Mouse (Mus musculus): ENCODE results near the gene Stx3. TPM values are rescaled to one million over a fixed set of nuclear protein-coding genes. Genes with fewer than 3 reads are reported as not detected.

The Stx3 gene
- total RNA-seq, 2 experiments from 2014 or later: 30.6 to 39.3 TPM

GRCm38 (mm10) chr19:11766413-11766812 is 52.8 kb downstream of the Stx3 start:
- DNase-seq (ENCODE audit: low spot score in 2 of 2): no peak
- Histone ChIP-seq H3K4me3 (no peak overlapping the region), H3K27ac (no peak overlapping the region)
- no peak for TF ChIP-seq CTCF (conservative IDR thresholded peaks at IDR 0.05)

- DNase-seq (ENCODE audit: low spot score in 2 of 2): no peak
- Histone ChIP-seq H3K4me3 (no peak overlapping the region), H3K27ac (no peak overlapping the region)
- TF ChIP-seq CTCF (conservative IDR thresholded peaks at IDR 0.05): peak; percentile 47
These were observed 54.1 kb downstream of the Stx3 start for GRCm38 (mm10) chr19:11765059-11765458.

GRCm38 (mm10) chr19:11747298-11747697 is 71.9 kb downstream of the Stx3 start, which contains the start of gene Gif:
Gene Gif, plus strand, starts transcription at chr19:11747554.
- TF ChIP-seq CTCF (conservative IDR thresholded peaks at IDR 0.05): no peak
- no peak for DNase-seq (ENCODE audit: low spot score in 2 of 2)

GRCm38 (mm10) chr19:11745680-11746079 is 73.5 kb downstream of the Stx3 start:
- DNase-seq (ENCODE audit: low spot score in 2 of 2): no peak
- Histone ChIP-seq H3K27ac (no peak overlapping the region), H3K4me3 (no peak overlapping the region)
- no peak for TF ChIP-seq CTCF (conservative IDR thresholded peaks at IDR 0.05)

More at GRCm38 (mm10) chr19:11747298-11747697, 71.9 kb downstream of the Stx3 start, which contains the start of gene Gif:
- no peak within 1 kb of the TSS for H3K27ac ChIP-seq
- no peak within 1 kb of the TSS for H3K4me3 ChIP-seq

GRCm38 (mm10) chr19:11736455-11736854 is 82.7 kb downstream of the Stx3 start:
- no peak for TF ChIP-seq CTCF (conservative IDR thresholded peaks at IDR 0.05)
- Histone ChIP-seq H3K4me3 (no peak overlapping the region), H3K27ac (no peak overlapping the region)
- DNase-seq (ENCODE audit: low spot score in 2 of 2): no peak

GRCm38 (mm10) chr19:11730278-11730677 is 88.9 kb downstream of the Stx3 start:
- Histone ChIP-seq H3K4me3 (no peak overlapping the region), H3K27ac (no peak overlapping the region)
- DNase-seq (ENCODE audit: low spot score in 2 of 2): no peak
- TF ChIP-seq CTCF (conservative IDR thresholded peaks at IDR 0.05): no peak

GRCm38 (mm10) chr19:11727304-11727703 is 91.9 kb downstream of the Stx3 start:
- H3K4me3 ChIP-seq: no peak overlapping the region
- no peak for DNase-seq (ENCODE audit: low spot score in 2 of 2)
- no peak overlapping the region for H3K27ac ChIP-seq
- TF ChIP-seq CTCF (conservative IDR thresholded peaks at IDR 0.05): no peak

- TF ChIP-seq CTCF (conservative IDR thresholded peaks at IDR 0.05): no peak
- H3K27ac ChIP-seq: no peak overlapping the region
- H3K4me3 ChIP-seq: no peak overlapping the region
- DNase-seq (ENCODE audit: low spot score in 2 of 2): no peak
These were observed 93.3 kb downstream of the Stx3 start for GRCm38 (mm10) chr19:11725915-11726314.

Other genes starting within 250 kb of the Stx3 start
- 1 to 10 TPM; 1.4 to 1.5 TPM for gene Ms4a6d, start 214.6 kb downstream of the Stx3 start, total RNA-seq (2021)
- under 1 TPM in 1 of 2 experiments, not detected in 1; 0.38 TPM for gene Ms4a2, start 195.7 kb downstream of the Stx3 start, total RNA-seq (2021)
- not detected for gene Ms4a3, start 178.6 kb downstream of the Stx3 start, total RNA-seq (2021)
- gene Oosp2, start 158.8 kb downstream of the Stx3 start, total RNA-seq (2021): not detected
- not detected for gene Oosp1, start 128.3 kb downstream of the Stx3 start, total RNA-seq (2021)
- not detected for gene Oosp3, start 122.3 kb downstream of the Stx3 start, total RNA-seq (2021)
- gene Gif, start 71.8 kb downstream of the Stx3 start, total RNA-seq (2021): not detected
- 10 to 100 TPM; 31.2 to 34.6 TPM for gene Mrpl16, start 49.0 kb downstream of the Stx3 start, total RNA-seq (2021)
- not detected for gene Olfr1417, start 19.8 kb upstream of the Stx3 start, total RNA-seq (2021)
- gene Olfr1418, start 41.7 kb upstream of the Stx3 start, total RNA-seq (2021): not detected
- gene Olfr1419, start 55.7 kb upstream of the Stx3 start, total RNA-seq (2021): not detected
- not detected for gene Olfr1420, start 67.2 kb upstream of the Stx3 start, total RNA-seq (2021)
- 10 to 100 TPM; 19.7 to 21.1 TPM for gene Patl1, start 93.0 kb upstream of the Stx3 start, total RNA-seq (2021)
- gene Osbp, start 146.5 kb upstream of the Stx3 start, total RNA-seq (2021): 10 to 100 TPM; 50.3 to 50.9 TPM
- gene Olfr1423, start 221.9 kb upstream of the Stx3 start, total RNA-seq (2021): not detected
- gene Olfr1424, start 243.3 kb upstream of the Stx3 start, total RNA-seq (2021): not detected